ENCODE assay signal across 8 mouse cellular contexts in the genomic region with DNA sequence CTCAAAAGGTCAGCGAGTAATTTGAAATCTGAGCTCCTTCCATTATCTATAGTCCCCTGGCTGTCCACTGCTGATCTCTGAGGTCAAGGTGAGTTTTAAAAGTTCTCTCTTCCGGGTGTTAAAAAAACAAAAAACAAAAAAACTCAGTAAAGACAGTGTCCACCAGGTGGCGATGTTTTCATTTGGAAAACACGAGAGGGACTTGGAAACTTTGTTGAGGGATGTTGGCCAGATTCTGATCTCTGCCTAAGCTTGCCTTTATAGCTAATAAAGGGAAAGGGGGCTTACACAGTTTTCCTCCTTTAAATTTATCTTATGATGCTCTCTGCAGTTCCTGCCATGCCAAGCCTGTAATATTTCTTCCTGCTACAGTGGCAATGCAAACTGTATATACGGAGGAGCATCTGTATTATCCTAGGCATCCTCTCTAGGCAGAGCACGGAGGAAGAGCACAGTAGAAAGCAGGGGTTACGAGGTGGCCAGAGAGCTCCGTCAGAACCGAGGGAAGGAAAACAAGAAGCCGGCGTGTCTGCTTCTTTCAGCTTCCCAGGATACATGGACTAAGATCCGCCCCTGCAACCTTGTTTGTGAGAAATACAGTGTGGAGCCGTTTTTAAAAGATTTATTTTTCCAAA.
DNase-seq lines count a peak whose midpoint lies in the region; ATAC-seq and TF ChIP-seq lines count a peak whose summit lies in the region.

No protein-coding gene starts in this region.

- no peak for TF ChIP-seq POLR2A in brain, embryonic 14.5 days (IDR thresholded peaks at IDR 0.05; ENCODE audit: borderline replicate concordance, extremely low read depth, insufficient read depth, insufficient read length, poor library complexity, severe bottlenecking)

- H3K4me2 ChIP-seq in heart, postnatal 0 days (ENCODE audit: low read depth, low read length) = no peak overlapping the region
- H3K4me2 ChIP-seq in midbrain, embryonic 11.5 days = no peak overlapping the region

- H3K36me3 ChIP-seq in heart, postnatal 0 days (replicated peaks; ENCODE audit: control insufficient read depth, insufficient read depth, low read length) = no peaks in the 10 kb centered on the region
- H3K36me3 ChIP-seq in midbrain, embryonic 11.5 days (ENCODE audit: control insufficient read depth, insufficient read depth, low read length) = no peaks in the 10 kb centered on the region

- H3K4me3 ChIP-seq in heart, postnatal 0 days (ENCODE audit: low read depth, low read length) = no peak overlapping the region
- no peak overlapping the region for H3K4me3 ChIP-seq in midbrain, embryonic 11.5 days (ENCODE audit: low read depth, low read length)

- peak; percentile 56 for TF ChIP-seq CTCF in brain, embryonic 14.5 days (IDR thresholded peaks at IDR 0.05; ENCODE audit: borderline replicate concordance, extremely low read depth, insufficient read depth, insufficient read length)
- peak; percentile 62 for TF ChIP-seq CTCF in heart, postnatal 0 days (IDR thresholded peaks at IDR 0.05; ENCODE audit: low read depth)

- no peaks in the 10 kb centered on the region for H3K4me1 ChIP-seq in heart, postnatal 0 days (ENCODE audit: control insufficient read depth, insufficient read depth)
- H3K4me1 ChIP-seq in midbrain, embryonic 11.5 days (ENCODE audit: control insufficient read depth, insufficient read depth, low read length) = no peaks in the 10 kb centered on the region

- 35% methylated on average over 13 of the region's 13 CpGs for WGBS in heart, postnatal 0 days
- 52% methylated on average over 13 of the region's 13 CpGs for WGBS in midbrain, embryonic 11.5 days

- no peak for TF ChIP-seq EP300 in heart, postnatal 0 days (IDR thresholded peaks at IDR 0.05; ENCODE audit: low read depth)

- H3K27ac ChIP-seq in heart, postnatal 0 days (ENCODE audit: low read depth) = no peak overlapping the region
- H3K27ac ChIP-seq in midbrain, embryonic 11.5 days (ENCODE audit: low read depth, low read length) = no peak overlapping the region

- no peak overlapping the region for H3K9ac ChIP-seq in heart, postnatal 0 days (replicated peaks; ENCODE audit: low read depth, low read length)
- no peak overlapping the region for H3K9ac ChIP-seq in midbrain, embryonic 11.5 days (ENCODE audit: low read length)

- peak; percentile 26 to 49 for DNase-seq in frontal cortex, postnatal 36 days (ENCODE audit: low spot score in 2 of 2)
- peak; percentile 60 for DNase-seq in 3T3-L1 (ENCODE audit: low read depth, low spot score)
- peak; percentile 90 for DNase-seq in brain, embryonic 14.5 days (ENCODE audit: low read depth)
- peak; percentile 13 for DNase-seq in heart, postnatal 0 days (ENCODE audit: low spot score)
- DNase-seq in layer of hippocampus, adult 9-10 months (ENCODE audit: low spot score) = peak; percentile 26
- peak; percentile 95 for DNase-seq in midbrain, embryonic 11.5 days (ENCODE audit: low spot score, missing footprints)

- H3K9me3 ChIP-seq in heart, postnatal 0 days (replicated peaks; ENCODE audit: control insufficient read depth, low read length) = no peaks in the 10 kb centered on the region
- H3K9me3 ChIP-seq in midbrain, embryonic 11.5 days (ENCODE audit: control insufficient read depth, low read length) = no peaks in the 10 kb centered on the region

- no peaks in the 10 kb centered on the region for H3K27me3 ChIP-seq in heart, postnatal 0 days (ENCODE audit: control insufficient read depth, insufficient read depth, low read length)
- H3K27me3 ChIP-seq in midbrain, embryonic 11.5 days (ENCODE audit: control insufficient read depth, insufficient read depth, low read length) = no peaks in the 10 kb centered on the region

- no peak for ATAC-seq in frontal cortex, adult (ENCODE audit: low TSS enrichment)
- ATAC-seq in heart, postnatal 0 days (ENCODE audit: insufficient read depth, low read depth) = no peak
- ATAC-seq in midbrain, embryonic 11.5 days (ENCODE audit: low FRiP score) = no peak
- no peak for ATAC-seq in erythroblast, adult 5-6 weeks (replicated peaks; ENCODE audit: low FRiP score, poor library complexity, severe bottlenecking)

Comparison
In these comparisons a context has a peak if more than half of its experiments do, and no peak if none do; other contexts are left out.
1. DNase-seq: peak in every context shown above with its lines; median percentile 95 in midbrain, embryonic 11.5 days; 90 in brain, embryonic 14.5 days; 60 in 3T3-L1; 38 in frontal cortex, postnatal 36 days; 26 in layer of hippocampus, adult 9-10 months; 13 in heart, postnatal 0 days.